Mouse (Mus musculus) right cerebral cortex, adult 18-20 months (tissue): ENCODE data around the gene Ildr2.

Experiments used
- DNase-seq: peaks from one replicate; pipeline ENCODE4 v3.0.0; 2022; ENCODE audit warnings: mixed read lengths

Ildr2 gene

GRCm38 (mm10) chr1:166286231-166286630, 32.3 kb downstream of the Ildr2 start:
- DNase-seq: no peak

GRCm38 (mm10) chr1:166290562-166290961, 36.6 kb downstream of the Ildr2 start:
- DNase-seq: no peak

GRCm38 (mm10) chr1:166293086-166293485, 39.1 kb downstream of the Ildr2 start:
- DNase-seq: no peak

- DNase-seq: no peak
Observed at GRCm38 (mm10) chr1:166295548-166295947, 41.6 kb downstream of the Ildr2 start.

- DNase-seq: no peak
Observed at GRCm38 (mm10) chr1:166296371-166296770, 42.4 kb downstream of the Ildr2 start.

GRCm38 (mm10) chr1:166296971-166297370, 43.0 kb downstream of the Ildr2 start:
- DNase-seq: no peak

- peak; percentile 64 for DNase-seq
Observed at GRCm38 (mm10) chr1:166297499-166298111, 43.7 kb downstream of the Ildr2 start.

- DNase-seq: peak; percentile 73
Observed at GRCm38 (mm10) chr1:166298884-166299283, 44.9 kb downstream of the Ildr2 start.

GRCm38 (mm10) chr1:166299821-166300220, 45.9 kb downstream of the Ildr2 start:
- DNase-seq: no peak

GRCm38 (mm10) chr1:166300526-166300925, 46.6 kb downstream of the Ildr2 start:
- no peak for DNase-seq

- DNase-seq: peak; percentile 74
Observed at GRCm38 (mm10) chr1:166304352-166305240, 50.7 kb downstream of the Ildr2 start.

GRCm38 (mm10) chr1:166308471-166308850, 54.5 kb downstream of the Ildr2 start:
- DNase-seq: no peak

- DNase-seq: peak; percentile 49
Observed at GRCm38 (mm10) chr1:166308851-166309715, 55.1 kb downstream of the Ildr2 start.

GRCm38 (mm10) chr1:166311151-166311550, 57.2 kb downstream of the Ildr2 start:
- DNase-seq: no peak

GRCm38 (mm10) chr1:166313637-166314036, 59.7 kb downstream of the Ildr2 start:
- DNase-seq: peak; percentile 82

GRCm38 (mm10) chr1:166315706-166316105, 61.8 kb downstream of the Ildr2 start:
- no peak for DNase-seq

- peak; percentile 73 for DNase-seq
Observed at GRCm38 (mm10) chr1:166319132-166319698, 65.3 kb downstream of the Ildr2 start.

GRCm38 (mm10) chr1:166326421-166326820, 72.5 kb downstream of the Ildr2 start:
- no peak for DNase-seq

- DNase-seq: peak; percentile 38
Observed at GRCm38 (mm10) chr1:166330752-166331151, 76.8 kb downstream of the Ildr2 start.

- no peak for DNase-seq
Observed at GRCm38 (mm10) chr1:166339110-166339509, 85.2 kb downstream of the Ildr2 start.

- no peak for DNase-seq
Observed at GRCm38 (mm10) chr1:166342060-166342459, 88.1 kb downstream of the Ildr2 start.

- no peak for DNase-seq
Observed at GRCm38 (mm10) chr1:166342539-166342938, 88.6 kb downstream of the Ildr2 start.

GRCm38 (mm10) chr1:166343586-166343985, 89.6 kb downstream of the Ildr2 start:
- no peak for DNase-seq
